Mouse (Mus musculus) heart, postnatal 4 days (tissue): ENCODE results near the gene Pdrg1. TPM values are rescaled to one million over a fixed set of nuclear protein-coding genes. Genes with fewer than 3 reads are reported as not detected.

Experiments used
- total RNA-seq, 2 experiments: library from RNA; stranded (reverse); gene quantifications; 2 replicates each; pipeline ENCODE4 v1.2.3; 2021

The Pdrg1 gene
- total RNA-seq, 2 experiments from 2014 or later = 52.2 to 54.7 TPM

Other genes with a start within 250 kb of the Pdrg1 start
- gene Bcl2l1, start 183.7 kb downstream of the Pdrg1 start, total RNA-seq = 10 to 100 TPM; 39.0 to 45.0 TPM
- gene Tpx2, start 167.5 kb downstream of the Pdrg1 start, total RNA-seq = 10 to 100 TPM; 42.4 to 51.9 TPM
- under 1 TPM; 0.26 to 0.38 TPM for gene Mylk2, start 104.1 kb downstream of the Pdrg1 start, total RNA-seq
- gene Foxs1, start 82.2 kb downstream of the Pdrg1 start, total RNA-seq = 10 to 100 TPM in 1 of 2 experiments, 1 to 10 TPM in 1; 8.1 to 10.6 TPM
- under 1 TPM; 0.10 to 0.41 TPM for gene Dusp15, start 63.7 kb downstream of the Pdrg1 start, total RNA-seq
- not detected for gene Ttll9, start 52.9 kb downstream of the Pdrg1 start, total RNA-seq
- not detected for gene Xkr7, start 16.4 kb upstream of the Pdrg1 start, total RNA-seq
- gene Ccm2l, start 50.5 kb upstream of the Pdrg1 start, total RNA-seq = 10 to 100 TPM; 24.1 to 25.3 TPM
- 1 to 10 TPM; 1.1 to 1.2 TPM for gene Hck, start 93.0 kb upstream of the Pdrg1 start, total RNA-seq
- 10 to 100 TPM; 68.7 to 73.8 TPM for gene Tm9sf4, start 145.9 kb upstream of the Pdrg1 start, total RNA-seq
- gene Tspyl3, start 210.0 kb upstream of the Pdrg1 start, total RNA-seq = 1 to 10 TPM; 2.7 to 3.0 TPM
- gene Plagl2, start 226.0 kb upstream of the Pdrg1 start, total RNA-seq = 1 to 10 TPM; 8.4 to 9.7 TPM
- gene Pofut1, start 226.1 kb upstream of the Pdrg1 start, total RNA-seq = 10 to 100 TPM; 21.8 to 25.0 TPM